Mouse (Mus musculus) embryonic fibroblast, embryonic 13.5 days (primary cell): ENCODE measurements around the gene Il31ra.
"Not testable (repeated sequence)": the region's sequence is repeated elsewhere in the genome, so short reads cannot be mapped to it uniquely, and the experiment has no call there.

ENCODE experiments used
- CTCF ChIP-seq: IDR thresholded peaks from 2 replicates; pipeline ENCODE4 v1.5.1; 2011; ENCODE audit warnings: mild to moderate bottlenecking, control low read depth, low read length, moderate library complexity, borderline replicate concordance; ENCODE audit not compliant: insufficient read depth
- POLR2A ChIP-seq: IDR thresholded peaks from 2 replicates; pipeline ENCODE4 v1.6.1; 2011; ENCODE audit warnings: low read depth, mild to moderate bottlenecking, control low read depth, low read length, moderate library complexity

GRCm38 (mm10) chr13:112578041-112578440 is 16.1 kb downstream of the Il31ra start:
- TF ChIP-seq CTCF, POLR2A: not testable (repeated sequence)
